Mouse (Mus musculus) embryonic stem cell, embryonic (primary cell): ENCODE data around the gene Gm10337.

Source experiments
- CTCF ChIA-PET, 4 experiments: fragments of 300-600 bp in 2 of 4; fragments of 350-600 bp in 2 of 4; sonication (Branson Sonifier 250); formaldehyde crosslinking; loops; one replicate each; lab custom pipeline; 2022; ENCODE audit warnings: inconsistent platforms in 2 of 4; lab: Charles Lee
- POLR2A ChIA-PET, 4 experiments: fragments of 300-600 bp in 2 of 4; fragments of 350-600 bp in 2 of 4; sonication (Branson Sonifier 250); formaldehyde crosslinking; loops; one replicate each; lab custom pipeline; 2022; ENCODE audit warnings: antibody characterized with exemption in 4 of 4, inconsistent platforms in 1 of 4; lab: Charles Lee

The Gm10337 gene

DNA sequence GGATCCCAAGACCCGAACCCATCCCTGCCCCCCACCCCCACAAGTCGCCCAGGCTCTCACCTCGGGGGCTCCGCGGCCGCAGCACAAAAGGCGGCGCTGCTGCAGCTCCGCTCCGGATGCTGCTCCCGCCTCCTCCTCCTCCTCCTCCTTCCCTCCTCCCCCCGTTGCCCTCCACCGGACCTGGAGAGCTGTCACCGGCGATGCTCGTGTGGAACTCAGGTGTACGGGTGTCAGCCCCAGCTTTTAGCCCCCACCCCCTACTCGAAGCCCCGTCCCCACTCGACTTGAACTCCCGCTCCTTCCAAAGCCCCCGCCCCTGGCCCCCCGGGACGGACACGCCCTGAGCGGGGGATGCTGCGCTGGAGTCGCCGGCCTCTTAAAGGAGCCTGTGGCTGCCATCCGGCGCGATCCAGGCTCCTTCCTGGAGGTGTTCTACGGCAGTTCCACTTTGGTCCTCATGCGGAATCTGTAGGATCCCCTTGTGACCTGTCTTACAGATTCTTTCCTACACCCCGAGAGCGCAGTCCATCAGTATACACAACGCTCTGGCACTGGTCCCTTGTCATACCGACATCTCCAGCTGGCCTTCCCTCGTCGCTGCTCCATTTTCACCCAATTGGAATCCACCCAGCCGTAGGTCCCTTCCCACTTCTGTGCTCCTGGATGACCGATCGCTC, 13.3 kb downstream of the Gm10337 start, which contains the start of gene Map3k12:
TSS of gene Map3k12 (minus strand) at position 337 of the 677 bp plus-strand sequence.
- CTCF ChIA-PET = interaction anchor here (0.6 to 2.1 kb wide), 16 partner anchors 10 to 1286 kb away, joined by 3 to 12 read pairs (median 5); partner anchors contain the start of genes Aaas (in 1 of the 4) and Pcbp2 (in 1 of the 4)
- POLR2A ChIA-PET = interaction anchor here (0.5 to 21.1 kb wide), 97 partner anchors 5 to 518 kb away, joined by 3 to 296 read pairs (median 6); partner anchors contain the start of genes Pcbp2 (in 3 of the 4), Sp1 (in 3 of the 4), Atp5g2 (in 2 of the 4) and Gm10337 (in 2 of the 4)

DNA sequence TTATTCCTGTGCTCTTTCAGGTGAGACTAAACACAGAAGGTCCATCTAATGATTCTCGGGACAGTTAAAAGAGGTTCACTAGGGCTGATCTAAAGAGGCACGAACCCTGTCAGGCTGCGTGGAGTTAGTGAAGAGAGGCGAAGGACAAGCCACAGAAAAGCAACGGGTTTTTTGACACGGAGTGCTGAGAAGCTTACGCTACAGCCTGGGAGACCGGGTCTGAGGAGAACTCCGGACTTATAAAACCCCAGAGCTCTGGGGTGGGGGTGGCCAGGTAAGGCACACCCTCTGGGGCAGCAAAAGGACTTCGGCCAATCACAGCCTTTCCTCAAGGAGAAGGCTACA, 14.1 kb downstream of the Gm10337 start:
- ChIA-PET POLR2A (interaction anchor here (0.6 to 21.1 kb wide), 134 partner anchors 5 to 722 kb away, joined by 3 to 296 read pairs (median 6); partner anchors contain the start of genes Pcbp2 (in 3 of the 4), Sp1 (in 3 of the 4), Aaas (in 2 of the 4) and Atp5g2 (in 2 of the 4)), CTCF (interaction anchor here in 3 of 4 experiments (0.6 to 2.1 kb wide), 27 partner anchors 10 to 802 kb away, joined by 3 to 12 read pairs (median 5); partner anchors contain the start of genes Pcbp2 (in 2 of the 3), Aaas (in 1 of the 3), Mfsd5 (in 1 of the 3) and Prr13 (in 1 of the 3))

DNA sequence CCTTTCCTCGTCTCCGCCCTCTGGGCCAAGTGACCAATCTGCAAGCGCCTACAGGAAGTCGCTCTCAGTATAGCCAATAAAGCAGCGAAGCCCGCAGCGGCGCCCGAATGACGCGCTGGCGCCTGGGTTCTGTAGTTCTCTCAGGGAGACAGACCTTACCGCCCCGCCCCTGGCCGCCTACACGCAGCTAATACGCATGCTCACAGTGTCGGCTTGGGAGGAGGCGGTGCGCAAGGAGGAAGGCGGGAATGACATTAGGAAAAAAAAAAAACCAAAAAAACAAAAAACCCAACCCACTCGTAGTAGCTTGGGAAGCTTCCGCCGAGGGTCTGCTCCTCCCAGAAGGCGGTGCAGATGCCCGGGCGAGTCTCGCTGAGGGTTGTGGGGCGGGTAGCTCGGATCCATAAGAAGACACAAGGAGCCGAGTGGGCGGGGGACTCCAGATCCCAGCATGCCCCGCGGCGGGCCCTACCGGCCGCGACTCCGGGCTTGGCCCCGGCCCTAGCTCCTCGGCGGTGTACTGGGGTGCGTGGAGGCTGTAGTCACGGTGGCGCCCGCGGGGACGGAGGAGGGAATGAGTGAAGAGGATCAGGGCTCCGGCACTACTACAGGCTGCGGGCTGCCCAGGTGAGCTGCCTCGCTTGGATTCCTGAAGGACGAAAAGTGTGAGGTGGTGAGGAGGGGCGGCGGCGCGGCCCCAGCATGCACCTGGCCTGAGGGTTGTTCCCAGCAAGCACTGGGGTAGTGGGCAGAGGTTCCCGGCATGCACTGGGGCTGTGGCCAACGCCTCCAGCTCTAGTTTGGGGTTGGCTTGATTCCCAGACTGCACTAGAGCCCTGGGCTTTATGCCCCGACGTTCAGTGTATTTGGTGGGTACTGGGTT, 14.7 kb downstream of the Gm10337 start, which contains the start of gene Tarbp2:
TSS of gene Tarbp2 (plus strand) at position 217 of the 883 bp plus-strand sequence.
- ChIA-PET POLR2A (interaction anchor here (0.5 to 21.1 kb wide), 168 partner anchors 4 to 721 kb away, joined by 3 to 296 read pairs (median 5); partner anchors contain the start of genes Aaas (in 3 of the 4), Pcbp2 (in 3 of the 4), Sp1 (in 3 of the 4) and Amhr2 (in 2 of the 4)), CTCF (interaction anchor here (0.6 to 2.1 kb wide), 39 partner anchors 9 to 801 kb away, joined by 3 to 12 read pairs (median 4); partner anchors contain the start of genes Pcbp2 (in 2 of the 4), Aaas (in 1 of the 4), Mfsd5 (in 1 of the 4) and Prr13 (in 1 of the 4))

DNA sequence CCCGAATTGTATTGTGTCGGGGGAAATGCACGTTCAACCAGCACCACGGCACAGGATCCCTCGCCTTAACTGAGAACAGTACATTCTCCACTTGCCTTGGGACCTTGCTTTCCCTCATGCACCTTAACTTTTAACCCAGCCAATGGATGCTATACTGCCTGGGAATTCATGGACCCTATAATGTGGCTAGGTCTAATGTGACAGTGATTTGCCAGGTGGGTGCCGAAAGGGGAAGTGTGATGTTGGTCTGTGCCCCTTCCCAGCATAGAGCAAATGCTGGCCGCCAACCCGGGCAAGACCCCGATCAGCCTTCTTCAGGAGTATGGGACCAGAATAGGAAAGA, 15.3 kb downstream of the Gm10337 start:
- ChIA-PET CTCF (interaction anchor here in 3 of 4 experiments (0.7 to 2.1 kb wide), 28 partner anchors 8 to 420 kb away, joined by 3 to 12 read pairs (median 4); partner anchors contain the start of genes Aaas (in 1 of the 3), Mfsd5 (in 1 of the 3), Pcbp2 (in 1 of the 3) and Prr13 (in 1 of the 3)), POLR2A (interaction anchor here (0.6 to 21.1 kb wide), 111 partner anchors 3 to 653 kb away, joined by 3 to 296 read pairs (median 6); partner anchors contain the start of genes Pcbp2 (in 3 of the 4), Sp1 (in 3 of the 4), Aaas (in 2 of the 4) and Amhr2 (in 2 of the 4))

DNA sequence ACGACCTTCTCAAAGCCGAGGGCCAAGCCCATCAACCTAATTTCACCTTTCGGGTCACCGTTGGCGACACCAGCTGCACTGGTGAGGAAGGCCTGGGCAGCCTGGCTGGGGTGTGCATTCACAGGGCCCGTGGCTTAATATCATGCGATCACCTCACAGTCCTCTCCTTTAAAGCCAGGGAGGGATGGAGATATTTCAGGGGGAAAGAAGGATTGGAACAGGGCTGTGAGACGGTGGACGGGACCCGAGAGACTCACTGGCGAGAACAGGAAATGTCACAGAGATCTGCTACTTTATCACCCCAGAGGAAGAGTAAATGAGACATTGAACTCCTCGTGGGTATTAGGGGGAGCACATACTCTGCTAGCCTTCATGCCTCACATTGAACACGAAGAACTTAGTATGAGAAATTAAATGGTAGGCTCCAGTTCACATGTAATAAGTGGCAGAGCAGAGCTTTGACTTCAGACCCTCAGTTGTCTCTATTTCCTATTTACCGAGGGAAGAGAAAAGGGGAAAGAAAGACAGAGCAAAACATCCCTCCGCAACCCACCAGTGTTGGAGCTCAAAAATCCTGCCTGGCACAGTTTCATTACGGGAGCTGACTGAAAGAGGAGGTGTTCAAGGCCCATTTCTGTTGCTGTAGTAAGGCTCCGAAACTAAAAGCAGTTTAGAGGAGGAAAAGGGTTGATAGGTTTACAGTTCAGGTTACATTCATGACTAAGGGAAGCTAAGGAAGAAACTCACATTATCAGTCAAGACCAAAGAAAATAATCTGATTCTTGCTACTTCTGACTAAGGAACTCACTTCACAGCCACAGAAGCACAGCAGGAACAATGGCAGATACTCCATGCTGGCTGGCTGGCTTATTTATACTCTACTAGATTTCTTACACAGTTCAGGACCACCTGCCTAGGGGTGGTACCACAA, 16.0 kb downstream of the Gm10337 start:
- ChIA-PET POLR2A (interaction anchor here (0.6 to 21.1 kb wide), 67 partner anchors 3 to 516 kb away, joined by 3 to 296 read pairs (median 9); partner anchors contain the start of genes Aaas (in 2 of the 4), Amhr2 (in 2 of the 4), Atp5g2 (in 2 of the 4) and Gm10337 (in 2 of the 4)), CTCF (interaction anchor here in 3 of 4 experiments (1.0 to 2.1 kb wide), 14 partner anchors 9 to 412 kb away, joined by 3 to 11 read pairs (median 6); partner anchors contain the start of genes Aaas (in 1 of the 3), Mfsd5 (in 1 of the 3) and Prr13 (in 1 of the 3))

DNA sequence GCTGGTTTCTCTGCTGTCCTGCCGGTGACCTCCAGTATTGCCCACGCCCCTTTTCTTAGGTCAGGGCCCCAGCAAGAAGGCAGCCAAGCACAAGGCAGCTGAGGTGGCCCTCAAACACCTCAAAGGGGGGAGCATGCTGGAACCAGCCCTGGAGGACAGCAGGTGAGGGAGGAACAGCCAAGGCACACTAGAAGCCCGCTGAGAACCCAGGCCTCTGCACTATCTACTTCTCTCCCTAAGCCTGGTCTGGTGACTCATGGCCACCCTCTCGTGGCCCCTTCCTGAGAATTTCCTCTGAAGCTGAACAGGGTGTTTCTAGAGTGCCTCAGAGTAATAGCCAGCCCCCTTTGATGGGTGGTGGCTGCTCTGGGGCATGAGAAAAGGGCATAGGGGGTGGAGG, 16.9 kb downstream of the Gm10337 start:
- POLR2A ChIA-PET = interaction anchor here in 2 of 4 experiments (0.7 to 21.1 kb wide), 11 partner anchors 2 to 134 kb away, joined by 3 to 296 read pairs (median 4); partner anchors contain the start of genes Gm10337 (in 1 of the 2), Map3k12 (in 1 of the 2), Npff (in 1 of the 2) and Sp1 (in 1 of the 2)
- CTCF ChIA-PET = no interaction called here

DNA sequence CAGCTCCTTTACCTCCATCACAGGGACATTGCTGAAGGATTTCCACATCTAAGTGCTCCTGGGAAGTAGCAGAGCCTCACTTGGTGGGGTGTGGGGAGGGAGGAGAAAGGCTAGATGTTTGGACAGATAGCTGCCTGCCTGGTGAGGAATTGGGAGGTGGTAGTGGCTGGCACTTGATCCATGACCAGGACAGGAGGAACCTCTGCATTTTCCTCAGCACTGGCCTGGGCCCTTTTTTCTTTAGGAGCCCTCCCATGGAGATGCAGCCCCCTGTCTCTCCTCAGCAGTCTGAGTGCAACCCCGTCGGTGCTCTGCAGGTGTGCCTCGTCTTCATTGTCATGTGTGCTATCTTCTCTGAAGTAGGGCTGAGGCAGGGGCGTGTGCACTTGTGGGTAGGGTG, 18.0 kb downstream of the Gm10337 start:
- ChIA-PET CTCF (interaction anchor here in 1 of 4 experiments (0.6 to 0.8 kb wide), 2 partner anchors 56 to 99 kb away, joined by 3 read pairs; no protein-coding TSS in a partner anchor), POLR2A (interaction anchor here in 2 of 4 experiments (0.6 to 17.2 kb wide), 14 partner anchors 8 to 228 kb away, joined by 3 to 296 read pairs (median 3); partner anchors contain the start of genes Gm10337 (in 1 of the 2), Map3k12 (in 1 of the 2), Sp1 (in 1 of the 2) and Tarbp2 (in 1 of the 2))

DNA sequence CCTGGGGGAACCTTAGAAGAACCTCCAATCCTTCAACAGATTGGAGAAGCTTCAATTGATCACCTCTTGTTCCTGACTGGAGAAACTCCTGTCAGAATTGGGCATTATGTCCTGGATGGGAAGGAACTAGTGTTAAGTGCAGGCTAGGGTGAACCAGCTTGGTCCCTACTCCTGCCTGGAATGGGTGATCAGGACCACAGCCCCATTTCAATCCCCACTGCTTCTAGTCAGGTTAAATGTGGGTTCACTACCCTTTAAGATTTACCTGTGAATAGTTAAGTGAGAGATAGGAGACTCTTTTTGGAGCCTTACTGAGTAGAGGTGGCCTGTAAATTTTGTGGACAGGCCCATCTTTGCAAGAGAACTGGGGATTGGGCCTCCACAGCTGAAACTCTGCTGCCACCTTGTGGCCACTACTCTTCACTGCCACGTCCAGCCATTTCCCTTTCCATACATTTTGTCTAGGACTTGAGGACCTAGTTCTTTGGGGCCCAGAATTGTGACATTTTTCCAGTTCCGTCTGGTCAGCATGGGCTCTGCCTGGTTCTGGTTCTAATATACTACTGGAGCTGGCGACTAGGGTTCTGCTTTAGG, 21.5 kb downstream of the Gm10337 start, which contains the start of gene Npff:
TSS of gene Npff (minus strand) at position 51 of the 594 bp plus-strand sequence.
- CTCF ChIA-PET = interaction anchor here (0.6 to 2.4 kb wide), 25 partner anchors 10 to 300 kb away, joined by 3 to 11 read pairs (median 4); partner anchors contain the start of genes Aaas (in 2 of the 4), Myg1 (in 1 of the 4) and Pcbp2 (in 1 of the 4)
- POLR2A ChIA-PET = interaction anchor here in 3 of 4 experiments (0.6 to 17.2 kb wide), 15 partner anchors 8 to 170 kb away, joined by 3 to 296 read pairs (median 3); partner anchors contain the start of genes Map3k12 (in 2 of the 3), Gm10337 (in 1 of the 3), Sp1 (in 1 of the 3) and Tarbp2 (in 1 of the 3)

DNA sequence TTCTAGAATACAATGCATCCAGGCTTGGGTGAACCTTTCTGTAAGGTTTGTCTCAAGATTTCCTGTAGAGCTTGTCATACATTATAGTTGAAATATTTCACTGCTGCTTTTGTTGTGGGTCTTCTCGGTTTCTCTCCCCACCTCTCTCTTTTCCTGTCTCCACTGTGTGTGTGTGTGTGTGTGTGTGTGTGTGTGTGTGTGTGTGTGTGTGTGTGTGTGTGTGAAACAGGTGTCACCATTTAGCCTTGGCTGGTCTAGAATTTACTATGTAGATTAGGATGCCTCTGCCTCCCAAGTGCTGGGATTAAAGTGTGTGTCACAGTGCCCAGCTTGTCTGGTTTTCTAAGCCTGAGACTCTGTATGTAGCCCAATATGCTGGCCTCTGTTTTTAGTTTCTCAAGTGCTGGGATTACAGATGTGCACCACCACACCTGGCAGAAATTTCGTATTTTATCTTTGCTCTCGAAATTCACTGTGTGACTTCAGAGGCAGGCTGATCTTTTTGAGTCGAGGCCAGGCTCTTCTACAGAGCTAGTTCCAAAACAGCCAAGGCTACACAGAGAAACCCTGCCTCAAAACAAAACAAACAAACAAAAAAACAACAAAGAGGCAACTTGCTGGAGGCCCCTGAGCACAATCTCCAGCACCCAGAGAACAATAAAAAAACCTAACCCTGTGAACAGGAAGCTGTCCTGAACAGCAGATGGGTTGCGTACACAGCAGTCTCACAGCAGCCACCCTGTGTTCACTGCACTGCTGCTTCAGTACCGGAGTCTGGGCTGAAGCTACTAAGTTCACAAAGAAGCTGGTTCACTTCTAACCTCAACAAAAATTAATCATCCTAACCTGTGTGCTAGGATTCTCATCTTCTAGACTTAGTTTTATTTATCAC, 22.8 kb downstream of the Gm10337 start:
- ChIA-PET CTCF (interaction anchor here in 3 of 4 experiments (0.6 to 3.9 kb wide), 11 partner anchors 8 to 418 kb away, joined by 3 to 11 read pairs (median 4); partner anchors contain the start of genes Tarbp2 (in 2 of the 3) and Myg1 (in 1 of the 3)), POLR2A (interaction anchor here (0.6 to 17.2 kb wide), 15 partner anchors 8 to 202 kb away, joined by 3 to 296 read pairs (median 4); partner anchors contain the start of genes Tarbp2 (in 4 of the 4), Atp5g2 (in 1 of the 4), Gm10337 (in 1 of the 4) and Map3k12 (in 1 of the 4))

DNA sequence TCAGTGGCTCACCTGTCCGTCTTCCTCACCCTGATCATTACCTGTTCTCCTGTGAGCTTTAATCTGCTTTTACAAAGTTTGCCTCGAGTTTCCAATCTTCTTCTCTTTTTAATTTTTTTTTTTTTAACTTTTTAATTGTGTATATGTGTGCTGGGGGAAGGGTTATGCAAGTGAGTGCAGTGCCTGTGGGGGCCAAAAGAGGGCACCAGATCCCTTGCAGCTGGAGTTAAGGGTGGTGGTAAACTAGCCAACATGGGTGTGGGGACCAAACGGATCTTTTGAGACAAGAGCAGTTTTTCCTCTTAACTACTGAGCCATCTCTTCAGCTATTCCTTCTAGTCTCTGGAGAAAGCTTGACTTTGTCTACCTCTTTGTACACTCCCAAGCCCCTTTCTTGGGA, 24.4 kb downstream of the Gm10337 start:
- CTCF ChIA-PET = interaction anchor here in 3 of 4 experiments (0.6 to 3.9 kb wide), 9 partner anchors 9 to 420 kb away, joined by 3 to 11 read pairs (median 4); partner anchors contain the start of gene Tarbp2 (in 2 of the 3)

DNA sequence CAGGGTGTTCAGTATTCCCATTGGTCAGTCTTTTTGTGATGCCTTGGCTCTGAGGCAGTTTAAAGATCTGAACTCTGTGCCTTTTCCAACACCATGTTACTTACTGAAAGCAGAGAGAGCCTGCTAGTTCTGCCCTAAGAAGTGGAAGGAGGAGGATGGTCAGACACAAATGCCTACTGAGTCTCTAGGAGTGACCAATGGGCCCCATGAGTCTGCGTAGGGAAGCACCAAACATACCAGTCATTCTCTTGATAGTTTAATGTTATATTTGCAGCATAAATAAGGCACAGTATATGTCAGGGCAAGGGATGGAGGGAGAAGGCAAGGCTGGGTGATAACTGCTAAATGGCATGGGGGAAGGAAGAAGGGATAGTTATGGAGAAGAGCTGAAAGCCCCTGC, 24.9 kb downstream of the Gm10337 start:
- ChIA-PET POLR2A (interaction anchor here in 3 of 4 experiments (0.6 to 17.2 kb wide), 11 partner anchors 10 to 174 kb away, joined by 3 to 296 read pairs (median 4); partner anchors contain the start of genes Tarbp2 (in 2 of the 3), Atf7 (in 1 of the 3), Atp5g2 (in 1 of the 3) and Gm10337 (in 1 of the 3)), CTCF (interaction anchor here in 3 of 4 experiments (0.6 to 3.9 kb wide), 9 partner anchors 9 to 420 kb away, joined by 3 to 11 read pairs (median 4); partner anchors contain the start of gene Tarbp2 (in 2 of the 3))

More for the DNA sequence above, 24.4 kb downstream of the Gm10337 start:
- POLR2A ChIA-PET = interaction anchor here in 3 of 4 experiments (0.6 to 17.2 kb wide), 17 partner anchors 9 to 174 kb away, joined by 3 to 296 read pairs (median 4); partner anchors contain the start of genes Tarbp2 (in 3 of the 3), Atf7 (in 1 of the 3), Atp5g2 (in 1 of the 3) and Gm10337 (in 1 of the 3)

DNA sequence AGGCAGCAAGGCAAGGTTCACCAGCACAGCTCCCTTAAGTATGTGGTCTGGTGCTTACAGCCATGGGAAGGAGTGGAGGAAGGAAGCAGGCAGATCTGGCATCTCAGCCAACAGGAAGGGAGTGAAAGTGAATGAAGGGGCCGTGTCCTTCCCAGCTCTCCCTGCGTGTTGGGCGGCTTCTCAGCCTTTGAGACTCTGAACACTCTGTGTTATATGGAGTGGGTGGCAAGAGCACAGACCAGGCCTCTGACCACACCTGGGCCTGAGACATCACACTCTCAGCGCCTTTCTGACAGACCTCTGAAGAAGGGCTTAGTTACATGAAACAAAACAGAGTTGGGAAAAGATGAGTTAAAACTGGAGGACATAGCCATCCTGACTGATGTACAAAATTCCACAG, 27.0 kb downstream of the Gm10337 start:
- ChIA-PET CTCF (interaction anchor here in 1 of 4 experiments (0.8 to 2.0 kb wide), 2 partner anchors 145 to 175 kb away, joined by 5 read pairs; no protein-coding TSS in a partner anchor), POLR2A (interaction anchor here in 2 of 4 experiments (1.6 to 17.2 kb wide), 4 partner anchors 9 to 61 kb away, joined by 4 to 296 read pairs (median 18); partner anchors contain the start of genes Tarbp2 (in 2 of the 2), Gm10337 (in 1 of the 2) and Map3k12 (in 1 of the 2))

DNA sequence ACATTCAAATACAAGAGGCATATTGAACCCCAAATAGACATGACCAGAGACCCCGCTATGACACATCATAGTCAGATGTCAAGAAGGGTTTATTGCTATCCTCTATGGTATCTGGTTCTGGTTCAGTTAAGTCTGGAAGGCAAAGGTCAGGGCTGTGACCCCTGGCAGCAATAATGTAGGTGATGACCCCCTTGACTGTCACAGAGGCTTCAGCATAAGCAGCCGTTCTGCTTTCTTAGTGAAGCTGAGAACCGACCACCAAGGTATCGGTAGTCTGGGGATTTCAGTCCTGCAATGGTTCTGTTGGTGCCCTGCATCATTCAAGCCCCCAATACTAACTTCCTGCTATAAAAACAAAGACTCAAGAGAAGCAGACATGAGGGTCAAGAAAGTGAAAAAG, 28.1 kb downstream of the Gm10337 start:
- CTCF ChIA-PET = interaction anchor here in 1 of 4 experiments (0.7 kb wide), 1 partner anchor 153 kb away, joined by 3 read pairs; no protein-coding TSS in a partner anchor
- POLR2A ChIA-PET = interaction anchor here in 3 of 4 experiments (0.9 to 6.0 kb wide), 5 partner anchors 13 to 140 kb away, joined by 3 to 31 read pairs (median 4); partner anchors contain the start of gene Tarbp2 (in 2 of the 3)
